ENCODE assay signal across 13 mouse cellular contexts in genomic region chr16:30129218-30130112, GRCm38 (mm10).
DNase-seq lines count a peak whose midpoint lies in the region; ATAC-seq lines count a peak whose summit lies in the region.
"Had no signal": no experiment of that assay in that cellular context is flagged by ENCODE, and none has a peak within 500 bp of the region (broad histone marks: within the 10 kb centered on the region; RNA-seq: fewer than 3 reads in every experiment).

No protein-coding gene starts in this region.

- H3K9me3 ChIP-seq in forebrain, embryonic 12.5 days: no peaks in the 10 kb centered on the region
- H3K9me3 ChIP-seq in hindbrain, embryonic 16.5 days (ENCODE audit: control insufficient read depth, low read length): peaks cover 6% of the 10 kb centered on the region
- H3K9me3 ChIP-seq in neural tube, embryonic 13.5 days: peaks cover 4% of the 10 kb centered on the region
- H3K9me3 ChIP-seq: heart, embryonic 15.5 days had no signal

- DNase-seq in embryo, embryonic 10 days (ENCODE audit: low spot score): peak; percentile 76
- no peak for DNase-seq in adipocyte (ENCODE audit: low spot score)
- no peak for DNase-seq in adrenal gland, postnatal 14 days
- DNase-seq: cerebellum, postnatal 25 days; thymus, adult 18-20 months had no signal

- peaks cover 23% of the 10 kb centered on the region for H3K4me1 ChIP-seq in forebrain, embryonic 12.5 days
- H3K4me1 ChIP-seq in hindbrain, embryonic 16.5 days (ENCODE audit: control insufficient read depth, insufficient read depth, low read depth, low read length): no peaks in the 10 kb centered on the region; the same call in 1 of the 2 replicates
- H3K4me1 ChIP-seq in neural tube, embryonic 13.5 days (replicated peaks): peaks cover 14% of the 10 kb centered on the region
- H3K4me1 ChIP-seq: heart, embryonic 15.5 days had no signal

- WGBS in forebrain, embryonic 12.5 days: 6% methylated on average over 17 of the region's 17 CpGs
- WGBS in hindbrain, embryonic 16.5 days: 14% methylated on average over 17 of the region's 17 CpGs
- WGBS in neural tube, embryonic 13.5 days: 9% methylated on average over 17 of the region's 17 CpGs

- H3K27me3 ChIP-seq in forebrain, embryonic 12.5 days: peaks cover 95% of the 10 kb centered on the region
- peaks cover 22% of the 10 kb centered on the region for H3K27me3 ChIP-seq in hindbrain, embryonic 16.5 days (replicated peaks; ENCODE audit: control insufficient read depth, insufficient read depth, low read length)
- peaks cover 57% of the 10 kb centered on the region for H3K27me3 ChIP-seq in neural tube, embryonic 13.5 days

- no peak overlapping the region for H3K9ac ChIP-seq in forebrain, embryonic 12.5 days
- H3K9ac ChIP-seq in hindbrain, embryonic 16.5 days (ENCODE audit: low read depth, low read length): no peak overlapping the region
- H3K9ac ChIP-seq in neural tube, embryonic 13.5 days: no peak overlapping the region; the same call in 1 of the 2 replicates
- H3K9ac ChIP-seq: heart, embryonic 15.5 days had no signal

- H3K4me3 ChIP-seq in forebrain, embryonic 12.5 days (replicated peaks): no peak overlapping the region
- no peak overlapping the region for H3K4me3 ChIP-seq in hindbrain, embryonic 16.5 days (ENCODE audit: low read length)
- H3K4me3 ChIP-seq in neural tube, embryonic 13.5 days: no peak overlapping the region
- H3K4me3 ChIP-seq: erythroblast, embryonic 14.5 days; heart, embryonic 15.5 days had no signal

- peak overlapping the region; percentile 19; the same call in 1 of the 2 replicates for H3K4me2 ChIP-seq in forebrain, embryonic 12.5 days
- no peak overlapping the region for H3K4me2 ChIP-seq in hindbrain, embryonic 16.5 days (ENCODE audit: low read length)
- H3K4me2 ChIP-seq in neural tube, embryonic 13.5 days: no peak overlapping the region
- H3K4me2 ChIP-seq: heart, embryonic 15.5 days had no signal

- peak overlapping the region; percentile 56; the same call in 1 of the 2 replicates for H3K27ac ChIP-seq in forebrain, embryonic 12.5 days
- no peak overlapping the region for H3K27ac ChIP-seq in hindbrain, embryonic 16.5 days (ENCODE audit: low read depth, low read length)
- no peak overlapping the region for H3K27ac ChIP-seq in neural tube, embryonic 13.5 days (replicated peaks)
- H3K27ac ChIP-seq: heart, embryonic 15.5 days had no signal

- peak; percentile 87 for ATAC-seq in forebrain, embryonic 12.5 days (ENCODE audit: low FRiP score)
- peak; percentile 63 for ATAC-seq in hindbrain, embryonic 16.5 days
- ATAC-seq in neural tube, embryonic 13.5 days (ENCODE audit: low read depth): peak; percentile 55; the same call in 1 of the 2 replicates
- no peak for ATAC-seq in monocyte, adult 5-6 weeks (replicated peaks; ENCODE audit: insufficient number of reproducible peaks, low FRiP score, low TSS enrichment, poor library complexity, severe bottlenecking)
- ATAC-seq: activated CD4-positive, CD25-positive, alpha-beta regulatory T cell, adult 4 months; intestine, postnatal 0 days had no signal

- no peaks in the 10 kb centered on the region for H3K36me3 ChIP-seq in forebrain, embryonic 12.5 days (replicated peaks)
- no peaks in the 10 kb centered on the region for H3K36me3 ChIP-seq in hindbrain, embryonic 16.5 days (ENCODE audit: control insufficient read depth, insufficient read depth, low read length)
- H3K36me3 ChIP-seq in neural tube, embryonic 13.5 days: no peaks in the 10 kb centered on the region
- H3K36me3 ChIP-seq: heart, embryonic 15.5 days had no signal
